15 mouse cellular contexts compared by ENCODE assay signal in the genomic region with DNA sequence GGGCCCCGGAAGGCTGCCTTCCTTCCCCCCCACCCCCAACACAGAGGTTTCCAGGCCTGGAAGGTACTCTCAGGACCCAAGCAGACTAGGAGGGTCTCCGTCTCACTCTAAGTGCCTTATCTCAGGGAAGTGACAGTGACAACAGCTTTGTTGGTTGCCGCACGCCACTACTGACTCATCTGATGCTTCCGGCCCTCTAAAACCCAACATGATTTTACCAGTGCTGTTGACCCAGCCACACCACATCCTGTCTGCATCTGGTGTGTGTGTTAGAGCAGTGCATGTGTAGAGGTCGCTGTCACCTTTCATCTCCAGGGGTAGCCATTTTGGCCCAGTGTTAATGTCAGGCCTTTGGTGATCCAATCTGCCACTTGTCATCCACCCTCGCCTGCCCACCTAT.
A peak's percentile ranks its signal among the peaks of the same experiment; 100 is the strongest.
DNase-seq lines count a peak whose midpoint lies in the region; ATAC-seq and TF ChIP-seq lines count a peak whose summit lies in the region.
"Had no signal": no experiment of that assay in that cellular context is flagged by ENCODE, and none has a peak within 500 bp of the region (broad histone marks: within the 10 kb centered on the region; RNA-seq: fewer than 3 reads in every experiment).

No protein-coding gene starts in this region.

- H3K9ac ChIP-seq in lung, postnatal 0 days (replicated peaks; ENCODE audit: low read depth): no peak overlapping the region

- no peaks in the 10 kb centered on the region for H3K36me3 ChIP-seq in lung, postnatal 0 days (ENCODE audit: insufficient read depth, low read length)
- H3K36me3 ChIP-seq in heart, embryonic 10.5 days: no peaks in the 10 kb centered on the region

- H3K27me3 ChIP-seq in lung, postnatal 0 days (replicated peaks; ENCODE audit: insufficient read depth, low read length): no peaks in the 10 kb centered on the region
- peaks cover 19% of the 10 kb centered on the region for H3K27me3 ChIP-seq in heart, embryonic 10.5 days (ENCODE audit: insufficient read depth, poor library complexity, severe bottlenecking)

- H3K9me3 ChIP-seq in lung, postnatal 0 days (ENCODE audit: low read length): no peaks in the 10 kb centered on the region
- H3K9me3 ChIP-seq in heart, embryonic 10.5 days: no peaks in the 10 kb centered on the region

- no peak overlapping the region for H3K4me3 ChIP-seq in lung, postnatal 0 days (ENCODE audit: low read depth, low read length)
- no peak overlapping the region for H3K4me3 ChIP-seq in heart, embryonic 10.5 days
- H3K4me3 ChIP-seq: erythroblast, embryonic 14.5 days; heart, adult 2 months; myocyte had no signal

- no peak overlapping the region for H3K4me2 ChIP-seq in lung, postnatal 0 days (replicated peaks; ENCODE audit: low read depth, low read length)

- H3K27ac ChIP-seq in lung, postnatal 0 days (ENCODE audit: low read length): no peak overlapping the region
- no peak overlapping the region; the same call in 1 of the 2 replicates for H3K27ac ChIP-seq in heart, embryonic 10.5 days
- H3K27ac ChIP-seq: heart, adult 2 months had no signal

- TF ChIP-seq EP300 in lung, postnatal 0 days (IDR thresholded peaks at IDR 0.05): no peak

- DNase-seq in lung, postnatal 25 days (ENCODE audit: low spot score): peak; percentile 46
- DNase-seq in lung, postnatal 0 days (ENCODE audit: low spot score): no peak
- DNase-seq in naive thymus-derived CD4-positive, alpha-beta T cell, adult 2 months (ENCODE audit: low read depth): peak; percentile 88
- DNase-seq in thymus, postnatal 4 days: peak; percentile 62
- no peak for DNase-seq in gastrocnemius, postnatal 10 days
- no peak for DNase-seq in heart, embryonic 10.5 days (ENCODE audit: low spot score)
- no peak for DNase-seq in left cerebral cortex, postnatal 14 days (ENCODE audit: low spot score in 2 of 2)
- DNase-seq: cerebellum, postnatal 36 days; layer of hippocampus, postnatal 36 days; lung, adult 2 months had no signal

- intact Hi-C loops in left cerebral cortex, postnatal 14 days (cut with DNase I): loop anchor here (5.0 to 10.0 kb wide), 2 partner anchors 336 to 493 kb away; partner anchors contain the start of gene Tle3

- 72% methylated on average over 7 of the region's 7 CpGs for WGBS in lung, postnatal 0 days
- 28% methylated on average over 7 of the region's 7 CpGs for WGBS in heart, embryonic 10.5 days

- no peak; the same call in 1 of the 2 replicates for ATAC-seq in lung, postnatal 0 days
- peak; percentile 83 for ATAC-seq in granulocyte monocyte progenitor cell, adult 5-6 weeks (replicated peaks; ENCODE audit: poor library complexity, severe bottlenecking)
- ATAC-seq: intestine, embryonic 16.5 days had no signal

- H3K4me1 ChIP-seq in lung, postnatal 0 days (ENCODE audit: insufficient read depth, low read depth, low read length): peaks cover 3% of the 10 kb centered on the region; the same call in 1 of the 2 replicates
- H3K4me1 ChIP-seq in heart, embryonic 10.5 days: peaks cover 17% of the 10 kb centered on the region

- no peak for TF ChIP-seq CTCF in lung, postnatal 0 days (IDR thresholded peaks at IDR 0.05)

Comparison
In these comparisons a context has a peak if more than half of its experiments do, and no peak if none do; other contexts are left out.
1. DNase-seq: peak in lung, postnatal 25 days (single experiment), naive thymus-derived CD4-positive, alpha-beta T cell, adult 2 months (single experiment) and thymus, postnatal 4 days (single experiment); none in lung, postnatal 0 days (single experiment), gastrocnemius, postnatal 10 days (single experiment), heart, embryonic 10.5 days (single experiment) and left cerebral cortex, postnatal 14 days (0 of 2).